Mouse (Mus musculus): ENCODE measurements at regions not wholly inside any gene's neighbourhood (a gene's known extent, or its start where the extent isn't known, plus 50 kb on each side); places are given as distances from the start of the nearest gene placed in this dataset.

- H3K9ac ChIP-seq (ENCODE audit: insufficient read depth, low read depth): no peak overlapping the region
- in situ Hi-C loops (cut with MboI; ENCODE audit: low pct_ligation_motif_present, low pct_unique_long_range_greater_than_20kb, low sequenced_read_pairs): no loop called here
- H3K79me2 ChIP-seq (replicated peaks; ENCODE audit: control insufficient read depth, extremely low read depth, insufficient read depth, poor library complexity, severe bottlenecking): no peaks in the 10 kb centered on the region
- DNase-seq (ENCODE audit: extremely low read depth): no peak
- no peaks in the 10 kb centered on the region for H3K9me3 ChIP-seq (replicated peaks; ENCODE audit: low read length)
- no peak overlapping the region for H3K27ac ChIP-seq (ENCODE audit: insufficient read depth, low read depth)
- H3K4me2 ChIP-seq (ENCODE audit: insufficient read depth, low read depth, poor library complexity, severe bottlenecking): no peak overlapping the region
- dilution Hi-C loops (cut with MboI; ENCODE audit: extremely low pct_ligation_motif_present, extremely low pct_unique_long_range_greater_than_20kb, low sequenced_read_pairs): no loop called here
- no peak overlapping the region for H3K4me3 ChIP-seq (replicated peaks in 1 of 3; ENCODE audit: low read depth in 2 of 3, low read length in 2 of 3, poor library complexity in 1 of 3)
- no peaks in the 10 kb centered on the region for H3K4me1 ChIP-seq (ENCODE audit: control insufficient read depth in 1 of 2, insufficient read depth in 2 of 2)
- H3K36me3 ChIP-seq (replicated peaks in 1 of 2; ENCODE audit: control insufficient read depth in 1 of 2, insufficient read depth in 1 of 2, low read length in 1 of 2): no peaks in the 10 kb centered on the region
- TF ChIP-seq PAX5 (IDR thresholded peaks at IDR 0.05; ENCODE audit: low read length) (no peak), POLR2AphosphoS2 (IDR thresholded peaks at IDR 0.05; ENCODE audit: low read depth, low read length) (no peak), MAFK (IDR thresholded peaks at IDR 0.05; ENCODE audit: insufficient replicate concordance, low read length) (no peak), GABPA (IDR thresholded peaks at IDR 0.05; ENCODE audit: insufficient replicate concordance, low read depth, low read length) (no peak), IRF4 (IDR thresholded peaks at IDR 0.05; ENCODE audit: low read depth, low read length) (no peak), KAT2A (IDR thresholded peaks at IDR 0.05; ENCODE audit: insufficient replicate concordance, low read length) (no peak), MEF2A (IDR thresholded peaks at IDR 0.05; ENCODE audit: borderline replicate concordance, low read depth, low read length) (no peak), USF1 (IDR thresholded peaks at IDR 0.05; ENCODE audit: low read depth, low read length) (no peak), ZC3H11A (IDR thresholded peaks at IDR 0.05; ENCODE audit: low read depth, low read length) (no peak), EP300 (IDR thresholded peaks at IDR 0.05; ENCODE audit: low read length) (no peak), TBP (conservative IDR thresholded peaks at IDR 0.05; ENCODE audit: low read depth, low read length) (no peak), MAZ (IDR thresholded peaks at IDR 0.05; ENCODE audit: low read depth, low read length) (no peak), SIN3A (IDR thresholded peaks at IDR 0.05; ENCODE audit: low read length) (no peak), ZNF384 (IDR thresholded peaks at IDR 0.05; ENCODE audit: low read depth, low read length) (no peak), UBTF (IDR thresholded peaks at IDR 0.05; ENCODE audit: low read depth, low read length) (no peak), E2F4 (IDR thresholded peaks at IDR 0.05; ENCODE audit: insufficient replicate concordance, low read depth, low read length) (no peak), MXI1 (IDR thresholded peaks at IDR 0.05; ENCODE audit: low read depth, low read length) (no peak), POLR2A (IDR thresholded peaks at IDR 0.05; ENCODE audit: low read depth, low read length) (no peak)
- H3K27me3 ChIP-seq (replicated peaks): no peaks in the 10 kb centered on the region
These were observed 219.4 kb downstream of the Dad1 start for GRCm38 (mm10) chr14:54034516-54034915.

- Histone ChIP-seq H3K9me3 (replicated peaks; ENCODE audit: low read length) (no peaks in the 10 kb centered on the region), H3K36me3 (replicated peaks in 1 of 2; ENCODE audit: control insufficient read depth in 1 of 2, insufficient read depth in 1 of 2, low read length in 1 of 2) (no peaks in the 10 kb centered on the region), H3K27me3 (replicated peaks) (no peaks in the 10 kb centered on the region), H3K4me2 (ENCODE audit: insufficient read depth, low read depth, poor library complexity, severe bottlenecking) (no peak overlapping the region), H3K27ac (ENCODE audit: insufficient read depth, low read depth) (no peak overlapping the region), H3K79me2 (replicated peaks; ENCODE audit: control insufficient read depth, extremely low read depth, insufficient read depth, poor library complexity, severe bottlenecking) (no peaks in the 10 kb centered on the region), H3K4me3 (replicated peaks in 1 of 3; ENCODE audit: low read depth in 2 of 3, low read length in 2 of 3, poor library complexity in 1 of 3) (no peak overlapping the region), H3K9ac (ENCODE audit: insufficient read depth, low read depth) (no peak overlapping the region), H3K4me1 (ENCODE audit: control insufficient read depth in 1 of 2, insufficient read depth in 2 of 2) (no peaks in the 10 kb centered on the region)
- dilution Hi-C loops (cut with MboI; ENCODE audit: extremely low pct_ligation_motif_present, extremely low pct_unique_long_range_greater_than_20kb, low sequenced_read_pairs): no loop called here
- no peak for TF ChIP-seq MAZ (IDR thresholded peaks at IDR 0.05; ENCODE audit: low read depth, low read length)
- no peak for TF ChIP-seq ETS1 (conservative IDR thresholded peaks at IDR 0.05; ENCODE audit: low read depth, low read length)
- TF ChIP-seq UBTF (IDR thresholded peaks at IDR 0.05; ENCODE audit: low read depth, low read length): no peak
- TF ChIP-seq TBP (conservative IDR thresholded peaks at IDR 0.05; ENCODE audit: low read depth, low read length): no peak
- no peak for TF ChIP-seq ZNF384 (IDR thresholded peaks at IDR 0.05; ENCODE audit: low read depth, low read length)
- no peak for TF ChIP-seq POLR2A (IDR thresholded peaks at IDR 0.05; ENCODE audit: low read depth, low read length)
- TF ChIP-seq ZMIZ1 (IDR thresholded peaks at IDR 0.05; ENCODE audit: low read depth, low read length): no peak
- no peak for TF ChIP-seq MEF2A (IDR thresholded peaks at IDR 0.05; ENCODE audit: borderline replicate concordance, low read depth, low read length)
- no peak for TF ChIP-seq JUND (conservative IDR thresholded peaks at IDR 0.05; ENCODE audit: low read depth, low read length)
- no peak for DNase-seq (ENCODE audit: extremely low read depth)
- in situ Hi-C loops (cut with MboI; ENCODE audit: low pct_ligation_motif_present, low pct_unique_long_range_greater_than_20kb, low sequenced_read_pairs): no loop called here
These were observed 230.4 kb downstream of the Dad1 start for GRCm38 (mm10) chr14:54023552-54023951.
